Mouse (Mus musculus) intestine, embryonic 16.5 days (tissue): ENCODE results near the gene Fbln1. TPM values are rescaled to one million over a fixed set of nuclear protein-coding genes. Genes with fewer than 3 reads are reported as not detected.

Experiments used
- ATAC-seq: fragments of 200-750 bp; cut with Nextera tagmentation; 2 replicates; pipeline ENCODE4 v1.8.0; 2017; ENCODE audit warnings: moderate TSS enrichment, moderate library complexity
- H3K27ac ChIP-seq: fragments of 300-500 bp; sonication (generic); 2 replicates; pipeline ENCODE4 v1.5.1; 2014; ENCODE audit warnings: mild to moderate bottlenecking, low read length
- H3K27me3 ChIP-seq: fragments of 300-500 bp; sonication (generic); replicated peaks from 2 replicates; pipeline ENCODE4 v1.6.1; 2014; ENCODE audit warnings: low read length, control low read depth, mixed read lengths; ENCODE audit not compliant: control insufficient read depth, insufficient read depth
- H3K36me3 ChIP-seq: fragments of 300-500 bp; sonication (generic); 2 replicates; pipeline ENCODE4 v1.6.1; 2014; ENCODE audit warnings: low read length, control low read depth; ENCODE audit not compliant: control insufficient read depth, insufficient read depth
- H3K4me1 ChIP-seq: fragments of 300-500 bp; sonication (generic); 2 replicates; pipeline ENCODE4 v1.6.1; 2014; ENCODE audit warnings: low read length, control low read depth, mixed read lengths; ENCODE audit not compliant: control insufficient read depth, insufficient read depth
- H3K4me2 ChIP-seq: fragments of 300-500 bp; sonication (generic); 2 replicates; pipeline ENCODE4 v1.6.1; 2014; ENCODE audit warnings: low read depth, low read length, control low read depth
- H3K4me3 ChIP-seq: fragments of 300-500 bp; sonication (generic); 2 replicates; pipeline ENCODE4 v1.5.1; 2014; ENCODE audit warnings: mild to moderate bottlenecking, low read length
- H3K9ac ChIP-seq: fragments of 300-500 bp; sonication (generic); 2 replicates; pipeline ENCODE4 v1.6.1; 2014; ENCODE audit warnings: low read depth, low read length
- H3K9me3 ChIP-seq: fragments of 300-500 bp; sonication (generic); 2 replicates; pipeline ENCODE4 v1.6.1; 2016; ENCODE audit warnings: low read length, control low read depth; ENCODE audit not compliant: control insufficient read depth
- WGBS: fragments of 180-500 bp; shearing (Covaris S2); extraction: QIAGEN DNeasy Blood & Tissue Kit; methylation state at CpG from one replicate; pipeline ENCODE4 v1.1.7; 2014; 5-methylcytosine and 5-hydroxymethylcytosine counted together
- polyA plus RNA-seq: library from polyadenylated mRNA; unstranded; fragments of >200 nt; fragmentation: Nextera tagmentation; extraction: Ambion mirVana; gene quantifications from 2 replicates; pipeline ENCODE4 v1.2.1, GENCODE M21; 2015

The Fbln1 gene
- polyA plus RNA-seq, 1 experiment from 2014 or later: 189 TPM

GRCm38 (mm10) chr15:85174060-85174459 is 31.7 kb upstream of the Fbln1 start:
- no peak for ATAC-seq
- Histone ChIP-seq H3K27me3 (no peaks in the 10 kb centered on the region), H3K9me3 (peaks cover 4% of the 10 kb centered on the region; the same call in 1 of the 2 replicates), H3K9ac (no peak overlapping the region), H3K36me3 (no peaks in the 10 kb centered on the region), H3K27ac (peak overlapping the region; percentile 23; the same call in 1 of the 2 replicates), H3K4me2 (no peak overlapping the region), H3K4me1 (peaks cover 3% of the 10 kb centered on the region; the same call in 1 of the 2 replicates), H3K4me3 (no peak overlapping the region)
- WGBS: 63% methylated on average over 10 of the region's 10 CpGs

GRCm38 (mm10) chr15:85177576-85177975 is 28.2 kb upstream of the Fbln1 start:
- no peak for ATAC-seq

GRCm38 (mm10) chr15:85178172-85178571 is 27.6 kb upstream of the Fbln1 start:
- Histone ChIP-seq H3K4me1 (peaks cover 6% of the 10 kb centered on the region; the same call in 1 of the 2 replicates), H3K27me3 (no peaks in the 10 kb centered on the region), H3K36me3 (no peaks in the 10 kb centered on the region), H3K27ac (no peak overlapping the region), H3K4me2 (no peak overlapping the region), H3K9me3 (peaks cover 4% of the 10 kb centered on the region; the same call in 1 of the 2 replicates), H3K4me3 (no peak overlapping the region), H3K9ac (no peak overlapping the region)
- WGBS: 65% methylated on average over 6 of the region's 6 CpGs
- no peak for ATAC-seq

More at GRCm38 (mm10) chr15:85177576-85177975, 28.2 kb upstream of the Fbln1 start:
- Histone ChIP-seq H3K4me2 (no peak overlapping the region), H3K9ac (no peak overlapping the region), H3K27ac (no peak overlapping the region), H3K4me1 (peaks cover 6% of the 10 kb centered on the region; the same call in 1 of the 2 replicates), H3K4me3 (no peak overlapping the region), H3K36me3 (no peaks in the 10 kb centered on the region), H3K9me3 (peaks cover 4% of the 10 kb centered on the region; the same call in 1 of the 2 replicates), H3K27me3 (no peaks in the 10 kb centered on the region)
- 81% methylated on average over 8 of the region's 8 CpGs for WGBS

GRCm38 (mm10) chr15:85179528-85180180 is 26.1 kb upstream of the Fbln1 start:
- H3K4me3 ChIP-seq: no peak overlapping the region
- H3K9ac ChIP-seq: no peak overlapping the region
- H3K27me3 ChIP-seq: no peaks in the 10 kb centered on the region
- peak overlapping the region; percentile 53; the same call in 1 of the 2 replicates for H3K27ac ChIP-seq
- peaks cover 6% of the 10 kb centered on the region; the same call in 1 of the 2 replicates for H3K4me1 ChIP-seq
- peaks cover 4% of the 10 kb centered on the region; the same call in 1 of the 2 replicates for H3K9me3 ChIP-seq
- ATAC-seq: 0 out of 2 replicates have a peak, but pooled peaks have one; percentile 42
- H3K4me2 ChIP-seq: no peak overlapping the region
- 68% methylated on average over 7 of the region's 7 CpGs for WGBS
- H3K36me3 ChIP-seq: no peaks in the 10 kb centered on the region

- Histone ChIP-seq H3K9ac (no peak overlapping the region), H3K36me3 (no peaks in the 10 kb centered on the region)
- ATAC-seq: no peak
Observed at GRCm38 (mm10) chr15:85180368-85180767, 25.4 kb upstream of the Fbln1 start.

GRCm38 (mm10) chr15:85182063-85182462 is 23.7 kb upstream of the Fbln1 start:
- H3K9me3 ChIP-seq: no peaks in the 10 kb centered on the region
- H3K4me1 ChIP-seq: peaks cover 6% of the 10 kb centered on the region; the same call in 1 of the 2 replicates
- H3K4me2 ChIP-seq: no peak overlapping the region
- H3K27ac ChIP-seq: no peak overlapping the region
- no peak overlapping the region for H3K4me3 ChIP-seq
- whole genome bisulfite sequencing: 87% methylated on average over 4 of the region's 4 CpGs
- no peaks in the 10 kb centered on the region for H3K36me3 ChIP-seq
- H3K9ac ChIP-seq: no peak overlapping the region
- ATAC-seq: no peak
- no peaks in the 10 kb centered on the region for H3K27me3 ChIP-seq

More at GRCm38 (mm10) chr15:85180368-85180767, 25.4 kb upstream of the Fbln1 start:
- Histone ChIP-seq H3K4me3 (no peak overlapping the region), H3K27ac (peak overlapping the region; percentile 53; the same call in 1 of the 2 replicates), H3K27me3 (no peaks in the 10 kb centered on the region), H3K9me3 (peaks cover 4% of the 10 kb centered on the region; the same call in 1 of the 2 replicates), H3K4me1 (peaks cover 6% of the 10 kb centered on the region; the same call in 1 of the 2 replicates), H3K4me2 (no peak overlapping the region)

- 64% methylated on average over 7 of the region's 7 CpGs for WGBS
- H3K27me3 ChIP-seq: no peaks in the 10 kb centered on the region
- no peak for ATAC-seq
Observed at GRCm38 (mm10) chr15:85186916-85187315, 18.8 kb upstream of the Fbln1 start.

GRCm38 (mm10) chr15:85188167-85188778 is 17.5 kb upstream of the Fbln1 start:
- no peak for ATAC-seq
- no peak overlapping the region for H3K9ac ChIP-seq
- WGBS: 50% methylated on average over 8 of the region's 8 CpGs

More at GRCm38 (mm10) chr15:85186916-85187315, 18.8 kb upstream of the Fbln1 start:
- H3K27ac ChIP-seq: no peak overlapping the region
- no peaks in the 10 kb centered on the region for H3K4me1 ChIP-seq
- no peaks in the 10 kb centered on the region for H3K9me3 ChIP-seq
- no peak overlapping the region for H3K9ac ChIP-seq
- no peak overlapping the region for H3K4me2 ChIP-seq
- no peak overlapping the region for H3K4me3 ChIP-seq
- no peaks in the 10 kb centered on the region for H3K36me3 ChIP-seq

GRCm38 (mm10) chr15:85200446-85201289 is 5.1 kb upstream of the Fbln1 start:
- Histone ChIP-seq H3K4me2 (no peak overlapping the region), H3K36me3 (no peaks in the 10 kb centered on the region), H3K27ac (peak overlapping the region; percentile 78), H3K9me3 (no peaks in the 10 kb centered on the region), H3K9ac (peak overlapping the region; percentile 41), H3K4me3 (no peak overlapping the region), H3K27me3 (no peaks in the 10 kb centered on the region), H3K4me1 (peaks cover 9% of the 10 kb centered on the region)
- ATAC-seq: peak; percentile 51
- 34% methylated on average over 14 of the region's 14 CpGs for WGBS

More at GRCm38 (mm10) chr15:85188167-85188778, 17.5 kb upstream of the Fbln1 start:
- H3K4me2 ChIP-seq: no peak overlapping the region
- H3K4me1 ChIP-seq: no peaks in the 10 kb centered on the region
- no peaks in the 10 kb centered on the region for H3K27me3 ChIP-seq
- no peak overlapping the region for H3K27ac ChIP-seq
- H3K9me3 ChIP-seq: no peaks in the 10 kb centered on the region
- H3K4me3 ChIP-seq: no peak overlapping the region
- H3K36me3 ChIP-seq: no peaks in the 10 kb centered on the region
